Mouse (Mus musculus) liver, adult (tissue): ENCODE measurements around the gene Ell2.
A peak's percentile ranks its signal among the peaks of the same experiment; 100 is the strongest.

ENCODE experiments used
- GATA4 ChIP-seq: IDR thresholded peaks from 2 replicates; pipeline ENCODE4 v1.6.1; 2014; ENCODE audit warnings: mild to moderate bottlenecking, low read length; ENCODE audit not compliant: insufficient replicate concordance

Gene Ell2

GRCm38 (mm10) chr13:75778156-75778555, 71.6 kb downstream of the Ell2 start:
- no peak for TF ChIP-seq GATA4

- TF ChIP-seq GATA4, result no peak
Observed at GRCm38 (mm10) chr13:75779169-75779568, 72.6 kb downstream of the Ell2 start.

- no peak for TF ChIP-seq GATA4
Observed at GRCm38 (mm10) chr13:75780096-75780495, 73.5 kb downstream of the Ell2 start.

GRCm38 (mm10) chr13:75785726-75786125, 79.2 kb downstream of the Ell2 start:
- TF ChIP-seq GATA4, result no peak

GRCm38 (mm10) chr13:75786264-75786663, 79.7 kb downstream of the Ell2 start:
- no peak for TF ChIP-seq GATA4

- TF ChIP-seq GATA4, result no peak
Observed at GRCm38 (mm10) chr13:75787364-75787763, 80.8 kb downstream of the Ell2 start.

GRCm38 (mm10) chr13:75788178-75788577, 81.6 kb downstream of the Ell2 start:
- no peak for TF ChIP-seq GATA4

- TF ChIP-seq GATA4, result no peak
Observed at GRCm38 (mm10) chr13:75789061-75789834, 82.7 kb downstream of the Ell2 start.

- TF ChIP-seq GATA4, result no peak
Observed at GRCm38 (mm10) chr13:75790550-75791205, 84.1 kb downstream of the Ell2 start.

GRCm38 (mm10) chr13:75793863-75794629, 87.5 kb downstream of the Ell2 start:
- no peak for TF ChIP-seq GATA4

GRCm38 (mm10) chr13:75797369-75798141, 91.0 kb downstream of the Ell2 start:
- 0 out of 2 replicates have a peak, but pooled peaks have one; percentile 7 for TF ChIP-seq GATA4

- no peak for TF ChIP-seq GATA4
Observed at GRCm38 (mm10) chr13:75798413-75799302, 92.1 kb downstream of the Ell2 start.

GRCm38 (mm10) chr13:75799421-75799820, 92.9 kb downstream of the Ell2 start:
- TF ChIP-seq GATA4, result no peak

- TF ChIP-seq GATA4, result no peak
Observed at GRCm38 (mm10) chr13:75807969-75808368, 101.4 kb downstream of the Ell2 start.
